Mouse (Mus musculus) liver, adult 2 months (tissue): ENCODE results near the gene Fgfr2.

Experiments used
- CTCF ChIP-seq: fragments of 200-500 bp; IDR thresholded peaks from 2 replicates; pipeline ENCODE4 v1.5.1; 2011; ENCODE audit warnings: low read depth, low read length, control low read depth
- POLR2A ChIP-seq: fragments of 200-500 bp; IDR thresholded peaks from 2 replicates; pipeline ENCODE4 v1.6.1; 2011; ENCODE audit warnings: low read length, control low read depth; ENCODE audit not compliant: insufficient read depth; ENCODE audit errors: extremely low read depth

DNA sequence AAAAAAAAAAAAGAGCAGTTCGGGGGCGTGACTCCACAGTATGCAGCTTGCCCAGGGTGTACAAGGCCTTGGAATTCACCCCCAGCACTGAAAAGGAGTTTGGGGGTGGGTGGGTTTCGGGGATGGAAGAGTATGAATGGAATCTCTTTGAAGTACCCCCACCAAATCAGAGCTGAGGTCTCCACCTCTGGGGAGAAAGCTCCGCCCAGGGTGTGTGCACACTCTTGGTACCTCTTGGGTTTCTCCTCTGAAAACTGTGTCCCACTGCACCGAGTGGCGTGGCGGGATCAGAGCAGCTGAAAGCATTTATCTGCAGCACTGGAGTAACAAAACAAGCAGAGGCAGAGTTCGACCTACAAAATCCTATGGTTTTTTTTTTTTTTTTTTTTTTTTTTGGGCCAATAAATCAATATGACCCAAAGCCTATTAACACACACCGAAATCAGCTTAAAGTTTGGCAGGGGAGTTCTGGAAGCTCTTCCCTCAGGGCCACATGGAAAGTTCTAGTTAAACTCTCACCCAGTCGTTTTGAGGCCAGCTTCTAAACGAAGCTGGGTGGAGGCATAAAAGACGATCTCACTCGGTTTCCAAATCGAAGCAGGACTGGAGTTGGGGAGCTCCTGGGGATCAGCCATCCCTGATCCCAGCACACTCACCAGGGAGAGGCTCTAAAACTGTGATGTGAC, 2798.3 kb downstream of the Fgfr2 start:
- TF ChIP-seq POLR2A (no peak), CTCF (no peak)
